Mouse (Mus musculus) midbrain, embryonic 14.5 days (tissue): Measurements from ENCODE around the gene Gm17324. TPM values are rescaled to one million over a fixed set of nuclear protein-coding genes. Genes with fewer than 3 reads are reported as not detected.

Experiments
- ATAC-seq: fragments of 200-750 bp; cut with Nextera tagmentation; 2 replicates; pipeline ENCODE4 v1.8.0; 2017; ENCODE audit warnings: moderate number of reproducible peaks, moderate library complexity; ENCODE audit not compliant: low FRiP score, low TSS enrichment
- DNase-seq: peaks from one replicate; pipeline ENCODE4 v3.0.0-alpha.2; 2015
- H3K27ac ChIP-seq: fragments of 300-500 bp; sonication (generic); replicated peaks from 2 replicates; pipeline ENCODE4 v1.5.1; 2014; ENCODE audit warnings: mild to moderate bottlenecking, low read depth, low read length, moderate library complexity
- H3K27me3 ChIP-seq: fragments of 300-500 bp; sonication (generic); 2 replicates; pipeline ENCODE4 v1.6.1; 2014; ENCODE audit warnings: low read length, control low read depth, mixed read lengths; ENCODE audit not compliant: control insufficient read depth, insufficient read depth
- H3K36me3 ChIP-seq: fragments of 300-500 bp; sonication (generic); 2 replicates; pipeline ENCODE4 v1.6.1; 2014; ENCODE audit warnings: low read length, control low read depth; ENCODE audit not compliant: control insufficient read depth, insufficient read depth
- H3K4me1 ChIP-seq: fragments of 300-500 bp; sonication (generic); 2 replicates; pipeline ENCODE4 v1.6.1; 2014; ENCODE audit warnings: mild to moderate bottlenecking, antibody characterized with exemption, low read length, control low read depth; ENCODE audit not compliant: control insufficient read depth, insufficient read depth
- H3K4me2 ChIP-seq: fragments of 300-500 bp; sonication (generic); 2 replicates; pipeline ENCODE4 v1.6.1; 2014; ENCODE audit warnings: mild to moderate bottlenecking, low read length, moderate library complexity
- H3K4me3 ChIP-seq: fragments of 300-500 bp; sonication (generic); replicated peaks from 2 replicates; pipeline ENCODE4 v1.5.1; 2014; ENCODE audit warnings: low read depth, low read length
- H3K9ac ChIP-seq: fragments of 300-500 bp; sonication (generic); replicated peaks from 2 replicates; pipeline ENCODE4 v1.6.1; 2014; ENCODE audit warnings: mild to moderate bottlenecking, low read length, moderate library complexity
- H3K9me3 ChIP-seq: fragments of 300-500 bp; sonication (generic); 2 replicates; pipeline ENCODE4 v1.6.1; 2016; ENCODE audit warnings: low read length, control low read depth, mixed read lengths; ENCODE audit not compliant: control insufficient read depth
- WGBS: fragments of 180-500 bp; shearing (Covaris S2); extraction: QIAGEN DNeasy Blood & Tissue Kit; methylation state at CpG from one replicate; pipeline ENCODE4 v1.1.7; 2014; 5-methylcytosine and 5-hydroxymethylcytosine counted together
- polyA plus RNA-seq: library from polyadenylated mRNA; unstranded; fragments of >200 nt; fragmentation: Nextera tagmentation; extraction: Ambion mirVana; gene quantifications from 2 replicates; pipeline ENCODE4 v1.2.1, GENCODE M21; 2014

Gm17324 gene
- polyA plus RNA-seq, 1 experiment from 2014 or later: 0.92 TPM

- ATAC-seq: no peak
- no peak for DNase-seq
- Histone ChIP-seq H3K4me3 (no peak overlapping the region), H3K9me3 (no peaks in the 10 kb centered on the region), H3K4me1 (peaks cover 11% of the 10 kb centered on the region; the same call in 1 of the 2 replicates), H3K36me3 (peaks cover 77% of the 10 kb centered on the region), H3K27ac (no peak overlapping the region), H3K9ac (no peak overlapping the region), H3K4me2 (no peak overlapping the region), H3K27me3 (no peaks in the 10 kb centered on the region)
- 89% methylated on average over 2 of the region's 2 CpGs for WGBS
Observed at GRCm38 (mm10) chr9:78475383-78475780, 26.8 kb upstream of the Gm17324 start.

- Histone ChIP-seq H3K27ac (no peak overlapping the region), H3K36me3 (peaks cover 81% of the 10 kb centered on the region), H3K27me3 (no peaks in the 10 kb centered on the region), H3K9ac (no peak overlapping the region), H3K4me2 (no peak overlapping the region), H3K4me1 (peaks cover 11% of the 10 kb centered on the region; the same call in 1 of the 2 replicates), H3K9me3 (no peaks in the 10 kb centered on the region), H3K4me3 (no peak overlapping the region)
- no peak for DNase-seq
- no peak for ATAC-seq
- 89% methylated on average over 5 of the region's 5 CpGs for WGBS
Observed at GRCm38 (mm10) chr9:78474771-78475382, 26.3 kb upstream of the Gm17324 start.

- 85% methylated on average over 2 of the region's 2 CpGs for WGBS
Observed at GRCm38 (mm10) chr9:78474270-78474669, 25.7 kb upstream of the Gm17324 start.

GRCm38 (mm10) chr9:78473588-78473987 lies 25.0 kb upstream of the Gm17324 start:
- Histone ChIP-seq H3K36me3 (peaks cover 75% of the 10 kb centered on the region), H3K4me2 (no peak overlapping the region), H3K27me3 (no peaks in the 10 kb centered on the region), H3K27ac (no peak overlapping the region), H3K4me3 (no peak overlapping the region), H3K4me1 (peaks cover 6% of the 10 kb centered on the region; the same call in 1 of the 2 replicates), H3K9me3 (no peaks in the 10 kb centered on the region), H3K9ac (no peak overlapping the region)
- DNase-seq (no peak), ATAC-seq (no peak)
- WGBS: 81% methylated on average over 8 of the region's 8 CpGs

More at GRCm38 (mm10) chr9:78474270-78474669, 25.7 kb upstream of the Gm17324 start:
- Histone ChIP-seq H3K4me2 (no peak overlapping the region), H3K4me3 (no peak overlapping the region), H3K27ac (no peak overlapping the region), H3K4me1 (peaks cover 7% of the 10 kb centered on the region; the same call in 1 of the 2 replicates), H3K9ac (no peak overlapping the region), H3K27me3 (no peaks in the 10 kb centered on the region), H3K9me3 (no peaks in the 10 kb centered on the region), H3K36me3 (peaks cover 76% of the 10 kb centered on the region)
- no peak for ATAC-seq
- DNase-seq: no peak

GRCm38 (mm10) chr9:78465725-78466124 lies 17.1 kb upstream of the Gm17324 start:
- Histone ChIP-seq H3K27ac (no peak overlapping the region), H3K4me2 (no peak overlapping the region), H3K9ac (no peak overlapping the region), H3K9me3 (no peaks in the 10 kb centered on the region), H3K4me1 (no peaks in the 10 kb centered on the region), H3K36me3 (peaks cover 75% of the 10 kb centered on the region), H3K4me3 (no peak overlapping the region), H3K27me3 (no peaks in the 10 kb centered on the region)
- DNase-seq: no peak
- no peak for ATAC-seq
- 87% methylated on average over 3 of the region's 3 CpGs for WGBS

GRCm38 (mm10) chr9:78463337-78463736 lies 14.8 kb upstream of the Gm17324 start:
- WGBS: 96% methylated on average over 4 of the region's 4 CpGs
- ATAC-seq (no peak), DNase-seq (no peak)
- Histone ChIP-seq H3K27ac (no peak overlapping the region), H3K36me3 (peaks cover 74% of the 10 kb centered on the region), H3K9ac (no peak overlapping the region), H3K9me3 (no peaks in the 10 kb centered on the region), H3K4me1 (no peaks in the 10 kb centered on the region), H3K4me2 (no peak overlapping the region), H3K27me3 (no peaks in the 10 kb centered on the region), H3K4me3 (no peak overlapping the region)

- no peaks in the 10 kb centered on the region for H3K27me3 ChIP-seq
- no peak for ATAC-seq
- no peak for DNase-seq
- no peak overlapping the region for H3K4me3 ChIP-seq
- H3K4me1 ChIP-seq: no peaks in the 10 kb centered on the region
- H3K4me2 ChIP-seq: no peak overlapping the region
- no peak overlapping the region for H3K9ac ChIP-seq
- peaks cover 59% of the 10 kb centered on the region for H3K36me3 ChIP-seq
- no peak overlapping the region for H3K27ac ChIP-seq
- H3K9me3 ChIP-seq: no peaks in the 10 kb centered on the region
- 91% methylated on average over 8 of the region's 8 CpGs for WGBS
Observed at GRCm38 (mm10) chr9:78457026-78457425, 8.4 kb upstream of the Gm17324 start.

- Histone ChIP-seq H3K36me3 (peaks cover 40% of the 10 kb centered on the region), H3K27ac (no peak overlapping the region), H3K27me3 (peaks cover 4% of the 10 kb centered on the region; the same call in 1 of the 2 replicates), H3K4me2 (no peak overlapping the region), H3K9me3 (no peaks in the 10 kb centered on the region), H3K4me1 (peaks cover 9% of the 10 kb centered on the region), H3K4me3 (no peak overlapping the region), H3K9ac (no peak overlapping the region)
- no peak for DNase-seq
- ATAC-seq: no peak
- 87% methylated on average over 4 of the region's 4 CpGs for WGBS
Observed at GRCm38 (mm10) chr9:78451382-78451781, 2.8 kb upstream of the Gm17324 start.

GRCm38 (mm10) chr9:78450404-78450803 lies 1.8 kb upstream of the Gm17324 start:
- 83% methylated on average over 5 of the region's 5 CpGs for WGBS
- no peaks in the 10 kb centered on the region for H3K9me3 ChIP-seq
- DNase-seq (no peak), ATAC-seq (no peak)
- H3K4me1 ChIP-seq: peaks cover 9% of the 10 kb centered on the region
- no peak overlapping the region for H3K4me3 ChIP-seq
- H3K27ac ChIP-seq: no peak overlapping the region
- H3K4me2 ChIP-seq: no peak overlapping the region
- no peak overlapping the region for H3K9ac ChIP-seq
- peaks cover 6% of the 10 kb centered on the region; the same call in 1 of the 2 replicates for H3K27me3 ChIP-seq
- peaks cover 40% of the 10 kb centered on the region for H3K36me3 ChIP-seq
